9 mouse cellular contexts compared by ENCODE assay signal in the genomic region with DNA sequence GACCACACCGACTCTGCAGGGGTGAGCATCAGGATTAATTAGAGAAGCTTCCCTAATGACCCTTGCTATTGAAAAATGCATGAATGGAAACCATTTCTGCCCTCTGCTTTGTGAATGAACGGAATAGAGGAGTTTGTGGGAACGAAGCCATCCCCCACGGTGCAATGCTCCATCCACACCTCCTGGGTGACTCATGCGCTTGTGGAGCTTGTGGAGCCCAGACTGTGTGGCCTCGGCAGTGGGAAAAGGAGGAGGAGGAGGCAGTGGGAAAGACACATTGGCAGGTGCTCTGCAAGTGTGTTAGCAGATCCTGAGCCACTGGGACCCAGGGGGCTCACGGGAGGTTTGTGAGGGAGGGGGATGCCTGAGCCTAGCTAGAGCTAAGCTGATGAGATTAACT.
DNase-seq lines count a peak whose midpoint lies in the region; ATAC-seq and TF ChIP-seq lines count a peak whose summit lies in the region.
"Had no signal": no experiment of that assay in that cellular context is flagged by ENCODE, and none has a peak within 500 bp of the region (broad histone marks: within the 10 kb centered on the region; RNA-seq: fewer than 3 reads in every experiment).

No protein-coding gene starts in this region.

- peak; percentile 29; the same call in 1 of the 2 replicates for TF ChIP-seq CTCF in cerebellum, adult 2 months (IDR thresholded peaks at IDR 0.05; ENCODE audit: borderline replicate concordance, insufficient read depth, low read depth, low read length)
- TF ChIP-seq CTCF in intestine, postnatal 0 days (IDR thresholded peaks at IDR 0.05; ENCODE audit: low read depth): no peak

- H3K9me3 ChIP-seq in kidney, embryonic 15.5 days (replicated peaks): no peaks in the 10 kb centered on the region
- H3K9me3 ChIP-seq in intestine, postnatal 0 days (ENCODE audit: control insufficient read depth): no peaks in the 10 kb centered on the region

- peak; percentile 49 for DNase-seq in layer of hippocampus, adult 11-12 months (ENCODE audit: low spot score)
- no peak for DNase-seq in layer of hippocampus, adult 9-10 months (ENCODE audit: low spot score)
- DNase-seq in cerebellum, adult 2 months: peak; percentile 69 to 81
- peak; percentile 72 to 75 for DNase-seq in frontal cortex, postnatal 36 days (ENCODE audit: low spot score in 2 of 2)
- peak; percentile 74 for DNase-seq in retina, embryonic 14.5 days (ENCODE audit: low spot score)
- no peak for DNase-seq in gastrocnemius, postnatal 4 days (ENCODE audit: low spot score in 2 of 2)
- DNase-seq: heart, adult 18-20 months had no signal

- no peak for TF ChIP-seq POLR2A in cerebellum, adult 2 months (IDR thresholded peaks at IDR 0.05; ENCODE audit: borderline replicate concordance, insufficient read depth, low read length)

- H3K4me3 ChIP-seq in cerebellum, adult 2 months (replicated peaks; ENCODE audit: insufficient read depth, low read depth, low read length): no peak overlapping the region
- H3K4me3 ChIP-seq in kidney, embryonic 15.5 days (replicated peaks): no peak overlapping the region
- H3K4me3 ChIP-seq in intestine, postnatal 0 days (ENCODE audit: low read depth, low read length): no peak overlapping the region

- H3K4me2 ChIP-seq in kidney, embryonic 15.5 days: no peak overlapping the region
- H3K4me2 ChIP-seq in intestine, postnatal 0 days (replicated peaks; ENCODE audit: low read depth): no peak overlapping the region

- no peak overlapping the region for H3K27ac ChIP-seq in cerebellum, adult 2 months (ENCODE audit: insufficient read depth, low read length)
- no peak overlapping the region for H3K27ac ChIP-seq in kidney, embryonic 15.5 days
- no peak overlapping the region for H3K27ac ChIP-seq in intestine, postnatal 0 days (ENCODE audit: low read depth, low read length)

- ATAC-seq in kidney, embryonic 15.5 days (replicated peaks; ENCODE audit: low FRiP score): no peak
- ATAC-seq in intestine, postnatal 0 days: no peak

- no peak overlapping the region for H3K9ac ChIP-seq in kidney, embryonic 15.5 days
- H3K9ac ChIP-seq in intestine, postnatal 0 days (ENCODE audit: low read depth, low read length): no peak overlapping the region

- no peaks in the 10 kb centered on the region for H3K27me3 ChIP-seq in cerebellum, adult 2 months (ENCODE audit: control insufficient read depth, insufficient read depth, low read length)
- H3K27me3 ChIP-seq in kidney, embryonic 15.5 days: no peaks in the 10 kb centered on the region
- no peaks in the 10 kb centered on the region for H3K27me3 ChIP-seq in intestine, postnatal 0 days (replicated peaks; ENCODE audit: control insufficient read depth, insufficient read depth, low read length)

- 12% methylated on average over 7 of the region's 7 CpGs for WGBS in cerebellum, adult 2 months
- 75% methylated on average over 7 of the region's 7 CpGs for WGBS in kidney, embryonic 15.5 days
- WGBS in intestine, postnatal 0 days: 73% methylated on average over 7 of the region's 7 CpGs

- no peaks in the 10 kb centered on the region for H3K36me3 ChIP-seq in kidney, embryonic 15.5 days
- no peaks in the 10 kb centered on the region for H3K36me3 ChIP-seq in intestine, postnatal 0 days (ENCODE audit: control insufficient read depth, insufficient read depth)

- H3K4me1 ChIP-seq in cerebellum, adult 2 months (ENCODE audit: control insufficient read depth, insufficient read depth, low read length): peaks cover 6% of the 10 kb centered on the region
- peaks cover 6% of the 10 kb centered on the region; the same call in 1 of the 2 replicates for H3K4me1 ChIP-seq in kidney, embryonic 15.5 days
- no peaks in the 10 kb centered on the region for H3K4me1 ChIP-seq in intestine, postnatal 0 days (replicated peaks; ENCODE audit: control insufficient read depth, insufficient read depth, low read length)

Comparison
In these comparisons a context has a peak if more than half of its experiments do, and no peak if none do; other contexts are left out.
1. DNase-seq: peak in layer of hippocampus, adult 11-12 months (single experiment), cerebellum, adult 2 months (2 of 2), frontal cortex, postnatal 36 days (2 of 2) and retina, embryonic 14.5 days (single experiment); none in layer of hippocampus, adult 9-10 months (single experiment) and gastrocnemius, postnatal 4 days (0 of 2).